Mouse (Mus musculus) Patski (cell line): ENCODE results near the gene Ciita. TPM values are rescaled to one million over a fixed set of nuclear protein-coding genes. Genes with fewer than 3 reads are reported as not detected.

Source experiments
- ATAC-seq: fragments of 100-300 bp; one replicate; pipeline ENCODE4 v1.8.0; 2021
- CTCF ChIA-PET: fragments of 350-600 bp; sonication (Branson Sonifier 250); formaldehyde crosslinking; loops from one replicate; lab custom pipeline; 2022; ENCODE audit warnings: inconsistent platforms; lab: Charles Lee
- POLR2A ChIA-PET: fragments of 350-600 bp; sonication (Branson Sonifier 250); formaldehyde crosslinking; loops from one replicate; lab custom pipeline; 2022; ENCODE audit warnings: antibody characterized with exemption, inconsistent platforms; lab: Charles Lee
- DNase-seq: peaks from one replicate; pipeline ENCODE4 v3.0.0-alpha.2; 2011; ENCODE audit warnings: low read depth, low spot score
- H3K27me3 ChIP-seq: fragments of 371-371 bp; one replicate; pipeline ENCODE4 v1.5.1; 2021
- CTCF ChIP-seq: fragments of 100-300 bp; IDR thresholded peaks from one replicate; pipeline ENCODE4 v1.5.1; 2021
- in situ Hi-C: fragments of 300-500 bp; cut with MboI; formaldehyde crosslinking; loops from 3 replicates; pipeline ENCODE4 v1.11.1; 2018; ENCODE audit warnings: low pct_unique_long_range_greater_than_20kb, mixed read lengths
- polyA plus RNA-seq: library from polyadenylated mRNA; unstranded; gene quantifications from one replicate; pipeline ENCODE4 v1.2.3, GENCODE M21; 2021

Gene Ciita
- polyA plus RNA-seq, 1 experiment from 2014 or later: 0.03 TPM

DNA sequence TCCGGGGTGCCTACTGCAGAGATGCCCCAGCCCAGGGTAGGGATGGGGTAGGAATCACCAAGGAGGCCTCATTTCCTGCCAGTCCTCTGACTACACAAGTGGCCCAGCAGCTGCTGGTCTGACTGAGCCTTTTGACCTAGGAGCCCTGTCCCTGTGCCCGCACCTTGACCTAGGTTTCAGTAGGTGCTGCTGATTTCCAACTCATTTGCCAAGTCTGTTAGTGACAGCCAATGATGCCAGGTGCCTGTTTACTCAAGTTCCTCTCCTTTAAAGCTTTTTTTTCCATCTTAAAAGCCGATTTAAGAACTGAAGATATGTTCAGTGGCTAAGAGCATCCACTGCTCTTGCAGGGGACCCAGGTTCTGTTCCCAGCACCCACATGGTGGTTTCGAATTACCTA is 53.9 kb downstream of the Ciita start:
- no peak for TF ChIP-seq CTCF
- ChIA-PET CTCF (no interaction called here), POLR2A (no interaction called here)
- DNase-seq (no peak), ATAC-seq (no peak)
- H3K27me3 ChIP-seq: no peaks in the 10 kb centered on the region
- in situ Hi-C loops: no loop called here

DNA sequence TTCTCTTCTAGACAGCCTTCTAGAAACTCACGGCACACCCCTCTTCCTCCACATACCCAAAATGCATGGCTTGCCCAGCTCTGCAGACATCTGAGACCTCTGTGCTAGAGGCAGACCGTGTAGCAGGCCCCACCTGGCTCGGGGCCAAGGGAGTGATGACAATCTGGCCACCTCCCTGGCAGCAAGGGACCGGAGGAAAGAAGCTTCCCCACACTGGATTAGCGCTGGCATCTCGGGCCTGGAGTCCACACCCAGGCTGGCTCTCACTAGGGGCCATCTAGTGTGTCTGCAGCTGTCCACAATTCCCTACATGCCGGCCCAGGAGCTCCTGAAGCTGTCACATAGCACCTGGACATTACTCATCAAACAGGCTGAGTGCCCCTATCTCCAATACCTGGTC is 54.7 kb downstream of the Ciita start:
- POLR2A ChIA-PET: no interaction called here
- in situ Hi-C loops: no loop called here
- CTCF ChIA-PET: interaction anchor here (1.4 to 1.5 kb wide), 2 partner anchors 12 to 13 kb away, joined by 4 read pairs; no protein-coding TSS in a partner anchor
- no peak for TF ChIP-seq CTCF
- H3K27me3 ChIP-seq: no peaks in the 10 kb centered on the region
- ATAC-seq (no peak), DNase-seq (no peak)

DNA sequence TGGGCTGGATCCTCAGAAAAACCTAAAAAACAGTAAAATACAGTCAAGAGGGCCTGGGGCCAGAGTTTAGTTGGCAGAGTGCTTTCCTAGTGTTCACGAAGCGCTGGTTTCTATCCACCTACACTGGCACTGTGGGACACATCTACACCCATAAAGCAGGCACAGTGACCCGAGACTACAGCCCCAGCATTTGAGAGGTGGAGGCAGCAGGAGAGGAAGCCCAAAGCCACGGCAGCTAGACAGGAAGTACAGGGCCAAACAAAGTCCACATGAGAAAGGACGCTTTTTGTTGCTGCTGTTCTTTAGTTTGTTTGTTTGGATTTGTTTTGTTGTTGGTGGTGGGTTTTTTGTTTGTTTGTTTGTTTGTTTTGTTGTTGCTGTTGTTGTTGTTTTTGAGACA is 56.5 kb downstream of the Ciita start:
- TF ChIP-seq CTCF: no peak
- ChIA-PET POLR2A (interaction anchor here (1.0 kb wide), 1 partner anchor 9 kb away, joined by 3 read pairs; the partner anchor contains the start of gene Clec16a), CTCF (no interaction called here)
- ATAC-seq (no peak), DNase-seq (no peak)
- H3K27me3 ChIP-seq: no peaks in the 10 kb centered on the region
- in situ Hi-C loops: no loop called here

DNA sequence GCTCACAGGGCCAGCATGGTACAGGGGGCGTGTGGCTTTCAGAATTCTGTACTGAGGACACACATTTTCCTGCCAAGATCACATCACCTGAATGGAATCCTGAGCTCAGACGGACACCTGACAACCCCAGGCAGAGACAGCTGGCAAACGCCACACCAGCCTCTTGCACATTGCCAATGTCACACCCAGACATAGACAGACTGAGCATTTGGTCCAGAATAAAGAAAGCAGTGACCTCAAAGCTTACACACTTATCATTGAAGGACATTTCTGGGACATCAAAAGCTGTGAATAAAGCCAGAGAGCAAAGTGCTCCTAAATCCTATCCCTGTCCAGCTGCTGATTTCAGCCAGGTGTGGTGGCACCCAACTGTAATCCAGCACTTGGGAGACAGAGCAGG is 57.1 kb downstream of the Ciita start:
- no peaks in the 10 kb centered on the region for H3K27me3 ChIP-seq
- CTCF ChIA-PET: no interaction called here
- ATAC-seq (no peak), DNase-seq (no peak)
- in situ Hi-C loops: no loop called here
- no peak for TF ChIP-seq CTCF
- POLR2A ChIA-PET: interaction anchor here (0.7 to 1.0 kb wide), 3 partner anchors 8 to 10 kb away, joined by 3 to 4 read pairs (median 3); partner anchors contain the start of gene Clec16a

DNA sequence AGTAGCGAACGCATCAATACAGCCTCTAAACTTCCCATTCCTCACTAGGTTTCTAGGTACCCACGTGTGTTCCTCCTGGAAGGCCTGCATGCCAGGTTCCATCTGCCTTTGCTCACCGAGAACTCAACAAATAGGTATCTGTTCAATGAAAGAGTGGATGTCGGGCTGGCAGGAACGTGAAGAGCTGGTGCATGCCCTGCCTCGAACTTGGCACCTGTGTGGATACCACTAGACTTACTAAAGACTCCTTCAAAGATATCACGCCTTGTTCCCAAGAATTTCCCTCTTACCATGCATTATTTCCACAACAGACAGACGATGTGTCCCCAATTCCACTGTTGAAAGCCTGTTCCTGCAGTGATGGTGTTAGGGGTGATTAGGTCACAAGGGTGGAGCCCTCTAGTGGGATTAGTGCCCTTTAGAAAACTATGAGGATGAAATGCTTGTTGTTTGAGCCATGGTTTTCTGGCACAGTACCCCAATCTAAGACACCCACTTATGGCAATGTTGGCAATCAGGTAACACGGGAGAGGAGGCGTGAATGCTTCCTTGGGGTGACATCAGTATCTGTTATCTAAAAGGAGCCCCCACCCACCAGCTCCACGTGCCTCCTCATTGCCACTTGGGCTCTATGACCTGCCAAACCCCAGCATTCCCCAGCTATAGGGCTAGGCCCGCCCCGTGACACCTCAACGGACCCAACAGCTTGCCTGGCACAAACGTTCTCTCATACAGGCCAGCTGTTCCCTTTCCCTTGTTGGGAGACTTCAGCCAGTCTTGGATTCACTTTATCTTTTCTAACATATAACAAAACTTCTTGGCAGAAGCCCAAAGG is 61.1 kb downstream of the Ciita start:
- TF ChIP-seq CTCF: no peak
- ChIA-PET CTCF (interaction anchor here (0.7 to 1.2 kb wide), 3 partner anchors 14 to 142 kb away, joined by 3 to 4 read pairs (median 3); no protein-coding TSS in a partner anchor), POLR2A (interaction anchor here (1.0 kb wide), 1 partner anchor 79 kb away, joined by 4 read pairs; no protein-coding TSS in a partner anchor)
- H3K27me3 ChIP-seq: no peaks in the 10 kb centered on the region
- ATAC-seq (no peak), DNase-seq (no peak)
- in situ Hi-C loops: no loop called here

DNA sequence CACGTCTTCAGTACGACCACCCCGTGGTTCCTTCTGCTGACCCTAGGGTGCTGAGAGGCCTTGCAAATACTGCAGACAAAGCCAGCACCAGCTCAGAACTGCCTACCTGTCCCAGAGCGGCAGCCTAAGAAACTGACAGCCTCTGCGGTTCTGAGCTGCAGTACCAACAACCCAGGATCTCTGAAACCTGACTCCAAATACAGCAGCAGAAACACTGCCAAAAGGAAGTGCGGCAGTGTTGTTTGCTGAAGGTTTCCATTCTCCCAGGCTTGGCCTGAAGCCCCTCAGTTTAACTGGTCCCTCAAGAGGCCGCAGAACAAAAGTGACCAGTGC is 61.7 kb downstream of the Ciita start:
- no peak for TF ChIP-seq CTCF
- POLR2A ChIA-PET: interaction anchor here (1.0 kb wide), 1 partner anchor 79 kb away, joined by 4 read pairs; no protein-coding TSS in a partner anchor
- DNase-seq (no peak), ATAC-seq (no peak)
- CTCF ChIA-PET: interaction anchor here (1.0 to 1.2 kb wide), 2 partner anchors 19 to 142 kb away, joined by 4 read pairs; no protein-coding TSS in a partner anchor
- in situ Hi-C loops: no loop called here
- H3K27me3 ChIP-seq: no peaks in the 10 kb centered on the region

DNA sequence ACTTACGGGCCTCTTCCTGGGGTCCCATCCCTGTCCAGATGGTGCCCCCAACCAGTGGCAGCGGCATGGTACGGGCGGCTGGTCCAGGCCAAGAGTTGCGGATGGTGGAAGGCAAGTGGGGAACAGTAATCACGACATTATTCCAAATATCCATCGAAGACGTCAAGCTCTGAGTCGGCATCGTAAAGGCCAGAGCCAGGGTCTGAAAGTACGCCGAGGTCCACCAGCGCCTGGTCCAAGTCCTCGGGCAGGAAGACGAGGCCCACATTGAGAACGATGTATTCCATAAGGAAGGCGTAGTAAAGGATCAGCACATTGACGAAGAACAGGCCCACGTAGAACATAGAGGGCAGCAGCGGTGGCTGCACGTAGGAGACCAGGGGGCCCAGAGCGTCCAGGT is 62.4 kb downstream of the Ciita start:
- in situ Hi-C loops: no loop called here
- DNase-seq (no peak), ATAC-seq (peak; percentile 1)
- ChIA-PET POLR2A (interaction anchor here (0.8 to 1.0 kb wide), 2 partner anchors 16 to 80 kb away, joined by 3 to 4 read pairs; no protein-coding TSS in a partner anchor), CTCF (interaction anchor here (1.0 to 1.2 kb wide), 2 partner anchors 20 to 143 kb away, joined by 4 read pairs; no protein-coding TSS in a partner anchor)
- no peaks in the 10 kb centered on the region for H3K27me3 ChIP-seq
- no peak for TF ChIP-seq CTCF

DNA sequence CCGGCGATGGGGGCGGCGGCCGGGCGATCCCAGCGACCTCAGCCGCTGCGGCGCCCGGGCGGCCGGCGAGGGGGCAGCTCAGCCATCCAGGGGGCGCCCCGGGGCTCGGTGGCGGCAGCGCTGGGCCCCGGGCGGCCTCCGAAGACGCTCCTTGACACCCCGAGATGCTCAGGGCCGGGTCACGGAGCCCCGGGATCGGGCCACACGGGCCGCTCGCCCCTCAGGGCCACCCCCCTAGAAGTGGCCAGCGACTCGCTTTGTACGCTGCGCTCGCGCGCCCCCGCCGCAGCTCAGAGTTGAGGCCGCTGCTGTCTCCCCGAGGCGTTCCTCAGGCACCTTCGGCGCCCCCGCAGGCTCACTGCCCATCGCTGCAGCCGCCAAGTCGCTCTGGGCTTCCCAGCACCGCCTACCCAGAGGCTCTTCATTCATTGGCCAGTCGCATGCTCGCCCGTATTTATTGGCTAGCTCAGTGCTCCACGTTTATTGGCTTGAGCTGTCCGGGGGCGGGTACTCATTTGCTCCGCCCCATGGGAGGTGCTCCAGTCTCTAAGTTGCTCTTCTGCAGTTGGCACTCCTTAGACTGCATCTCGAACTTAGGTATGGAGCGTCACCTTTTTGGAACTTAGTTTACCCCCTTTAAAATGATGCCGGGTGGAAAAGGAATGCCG is 63.0 kb downstream of the Ciita start, which contains the start of gene Dexi:
Gene Dexi, minus strand, starts transcription at position 357 of the 668 bp plus-strand sequence.
- ChIA-PET POLR2A (interaction anchor here (0.8 kb wide), 1 partner anchor 17 kb away, joined by 3 read pairs; no protein-coding TSS in a partner anchor), CTCF (interaction anchor here (1.2 kb wide), 2 partner anchors 20 to 77 kb away, joined by 3 to 4 read pairs; no protein-coding TSS in a partner anchor)
- in situ Hi-C loops: no loop called here
- peak; percentile 96 for ATAC-seq
- TF ChIP-seq CTCF: no peak
- H3K27me3 ChIP-seq: no peaks in the 10 kb centered on the region
- peak; percentile 77 for DNase-seq

DNA sequence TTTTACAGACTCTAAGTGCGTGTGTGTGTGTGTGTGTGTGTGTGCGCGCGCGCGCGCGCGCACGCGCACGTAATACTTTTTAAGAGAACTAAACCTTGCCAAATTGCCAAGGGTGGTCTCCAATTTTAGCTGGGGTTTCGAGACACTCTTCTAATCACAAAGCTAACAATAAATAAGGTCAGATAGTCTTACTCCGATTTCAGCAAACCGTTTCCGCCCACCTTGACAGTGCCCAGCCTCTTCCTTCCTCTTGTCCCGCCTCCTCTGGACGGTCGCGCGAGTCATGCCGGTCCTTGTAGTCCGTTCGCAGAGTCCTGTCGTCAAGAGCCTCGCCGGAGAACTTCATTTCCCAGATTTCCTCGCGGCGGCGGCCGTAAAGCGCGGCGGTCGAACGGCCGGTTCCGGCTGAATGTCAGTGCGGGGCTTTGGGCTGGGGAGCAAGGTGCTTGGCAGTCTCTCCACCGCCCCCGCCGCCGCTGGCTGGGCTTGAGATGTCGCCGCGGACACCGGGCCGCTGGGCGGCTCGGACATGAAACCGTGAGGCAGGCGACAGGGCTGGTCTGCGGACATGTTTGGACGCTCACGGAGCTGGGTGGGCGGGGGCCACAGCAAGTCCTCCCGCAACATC is 65.2 kb downstream of the Ciita start, which contains the start of gene Clec16a:
Gene Clec16a, plus strand, starts transcription at position 345 of the 628 bp plus-strand sequence.
- peak; percentile 87 for DNase-seq
- peak; percentile 69 for ATAC-seq
- POLR2A ChIA-PET: interaction anchor here (1.0 kb wide), 1 partner anchor 9 kb away, joined by 3 read pairs; no protein-coding TSS in a partner anchor
- CTCF ChIA-PET: no interaction called here
- no peaks in the 10 kb centered on the region for H3K27me3 ChIP-seq
- in situ Hi-C loops: no loop called here
- TF ChIP-seq CTCF: no peak

DNA sequence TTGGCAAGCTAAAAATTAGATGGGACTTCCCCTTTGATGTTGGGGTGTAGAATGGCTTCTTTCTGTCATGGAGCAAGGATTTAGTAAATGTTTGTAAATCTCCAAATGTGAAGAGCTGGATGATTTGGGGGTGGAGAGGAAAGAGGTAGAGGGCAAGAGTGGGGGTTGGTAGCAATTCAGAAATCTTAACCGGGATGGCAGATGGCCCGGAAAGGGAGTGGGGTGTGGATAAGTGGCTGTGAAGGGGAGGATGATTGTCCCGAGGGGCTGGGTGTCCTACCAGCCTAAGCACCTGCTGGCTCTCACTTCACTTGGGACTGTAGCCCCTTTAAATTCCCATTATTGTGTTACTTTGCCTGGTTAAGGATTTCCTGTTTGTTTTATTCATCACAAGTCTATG is 67.0 kb downstream of the Ciita start:
- CTCF ChIA-PET: interaction anchor here (0.7 to 1.0 kb wide), 2 partner anchors 10 to 12 kb away, joined by 4 to 5 read pairs; no protein-coding TSS in a partner anchor

More for the DNA sequence above, 67.0 kb downstream of the Ciita start:
- POLR2A ChIA-PET: no interaction called here
- ATAC-seq: no peak
- H3K27me3 ChIP-seq: no peaks in the 10 kb centered on the region
- in situ Hi-C loops: no loop called here
- no peak for DNase-seq
- no peak for TF ChIP-seq CTCF
